Mouse (Mus musculus): ENCODE results near the gene Clip2.

Clip2 gene

GRCm38 (mm10) chr5:134522524-134522923 is 29.7 kb downstream of the Clip2 start:
- DNase-seq = no peak

- DNase-seq = no peak
These were observed 30.4 kb downstream of the Clip2 start for GRCm38 (mm10) chr5:134521806-134522205.

GRCm38 (mm10) chr5:134521131-134521530 is 31.1 kb downstream of the Clip2 start:
- no peak for DNase-seq

- no peak for DNase-seq
These were observed 32.1 kb downstream of the Clip2 start for GRCm38 (mm10) chr5:134520120-134520519.

- no peak for DNase-seq
These were observed 32.8 kb downstream of the Clip2 start for GRCm38 (mm10) chr5:134519471-134519870.

GRCm38 (mm10) chr5:134512086-134512485 is 40.1 kb downstream of the Clip2 start:
- peak; percentile 35 for DNase-seq

GRCm38 (mm10) chr5:134510266-134510665 is 42.0 kb downstream of the Clip2 start:
- DNase-seq = no peak

- DNase-seq = no peak
These were observed 43.3 kb downstream of the Clip2 start for GRCm38 (mm10) chr5:134508965-134509364.

GRCm38 (mm10) chr5:134507859-134508399 is 44.3 kb downstream of the Clip2 start:
- no peak for DNase-seq

- peak; percentile 80 for DNase-seq
These were observed 44.9 kb downstream of the Clip2 start for GRCm38 (mm10) chr5:134507307-134507706.

GRCm38 (mm10) chr5:134505810-134506292 is 46.4 kb downstream of the Clip2 start:
- peak; percentile 82 for DNase-seq

- no peak for DNase-seq
These were observed 49.6 kb downstream of the Clip2 start for GRCm38 (mm10) chr5:134502591-134502990.

GRCm38 (mm10) chr5:134501453-134501852 is 50.8 kb downstream of the Clip2 start:
- DNase-seq = no peak

- DNase-seq = no peak
These were observed 51.6 kb downstream of the Clip2 start for GRCm38 (mm10) chr5:134500681-134501080.

GRCm38 (mm10) chr5:134500062-134500461 is 52.2 kb downstream of the Clip2 start:
- DNase-seq = peak; percentile 49

- no peak for DNase-seq
These were observed 55.2 kb downstream of the Clip2 start for GRCm38 (mm10) chr5:134497026-134497425.

GRCm38 (mm10) chr5:134495796-134496195 is 56.4 kb downstream of the Clip2 start:
- no peak for DNase-seq

- peak; percentile 87 for DNase-seq
These were observed 58.1 kb downstream of the Clip2 start for GRCm38 (mm10) chr5:134494142-134494541.

- DNase-seq = no peak
These were observed 59.3 kb downstream of the Clip2 start for GRCm38 (mm10) chr5:134492956-134493355.

- DNase-seq = peak; percentile 89
These were observed 60.4 kb downstream of the Clip2 start for GRCm38 (mm10) chr5:134491712-134492417.

GRCm38 (mm10) chr5:134491206-134491605 is 61.0 kb downstream of the Clip2 start:
- no peak for DNase-seq

GRCm38 (mm10) chr5:134490465-134490864 is 61.8 kb downstream of the Clip2 start:
- DNase-seq = peak; percentile 51

- DNase-seq = peak; percentile 63
These were observed 62.7 kb downstream of the Clip2 start for GRCm38 (mm10) chr5:134489583-134489982.

GRCm38 (mm10) chr5:134488596-134488995 is 63.6 kb downstream of the Clip2 start:
- DNase-seq = no peak

GRCm38 (mm10) chr5:134488042-134488441 is 64.2 kb downstream of the Clip2 start:
- no peak for DNase-seq
